Mouse (Mus musculus): ENCODE results near the gene Slc25a45. TPM values are rescaled to one million over a fixed set of nuclear protein-coding genes. Genes with fewer than 3 reads are reported as not detected.

Slc25a45 gene
- polyA plus RNA-seq, 1 experiment from 2014 or later = 1.3 TPM

DNA sequence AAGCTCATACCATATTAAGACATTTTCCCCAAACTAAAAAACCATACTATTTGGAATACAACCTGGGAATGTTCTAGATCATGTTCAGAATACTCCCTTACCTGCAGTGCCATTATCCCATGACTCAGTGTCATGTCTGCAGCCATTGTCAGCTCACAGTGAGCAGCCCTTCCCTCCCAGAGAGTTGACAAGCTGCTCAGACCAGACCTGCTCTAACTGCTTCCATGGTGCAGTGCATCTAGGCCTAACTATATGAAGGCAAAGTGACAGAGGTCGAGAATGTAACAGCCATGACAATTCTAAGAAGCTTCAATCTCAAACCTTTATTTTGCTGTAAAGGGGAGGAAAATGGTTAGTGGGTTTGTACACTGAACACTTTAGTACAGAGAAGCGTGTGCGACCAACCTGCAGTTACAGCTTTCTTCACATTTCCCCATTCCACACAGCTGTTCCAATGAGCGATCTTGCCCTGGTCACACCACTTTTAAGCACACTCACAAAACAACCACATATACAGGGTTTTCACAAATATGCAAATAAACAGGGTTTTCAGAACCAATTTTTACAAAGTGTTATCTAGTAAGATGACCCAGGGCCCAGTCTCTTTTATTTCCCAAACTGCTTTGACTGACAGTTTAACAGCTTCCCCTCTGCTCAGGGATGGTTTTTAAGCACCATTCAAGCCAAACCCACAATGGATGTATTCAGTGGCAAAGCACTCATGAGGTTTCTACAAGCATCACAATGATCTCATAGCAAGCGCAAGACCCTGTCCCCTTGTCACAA lies 35.4 kb upstream of the Slc25a45 start:
- Histone ChIP-seq H3K27ac (peak overlapping the region; percentile 59), H3K4me1 (peaks cover 68% of the 10 kb centered on the region), H3K36me3 (replicated peaks) (no peaks in the 10 kb centered on the region), H3K4me3 (replicated peaks) (no peak overlapping the region), H3K27me3 (no peaks in the 10 kb centered on the region), H3K9me3 (no peaks in the 10 kb centered on the region), H3K4me2 (0 out of 2 replicates have a peak overlapping the region, but pooled peaks have one; percentile 2), H3K9ac (no peak overlapping the region)
- WGBS = 43% methylated on average over 5 of the region's 5 CpGs
- ATAC-seq (ENCODE audit: low FRiP score) = no peak

DNA sequence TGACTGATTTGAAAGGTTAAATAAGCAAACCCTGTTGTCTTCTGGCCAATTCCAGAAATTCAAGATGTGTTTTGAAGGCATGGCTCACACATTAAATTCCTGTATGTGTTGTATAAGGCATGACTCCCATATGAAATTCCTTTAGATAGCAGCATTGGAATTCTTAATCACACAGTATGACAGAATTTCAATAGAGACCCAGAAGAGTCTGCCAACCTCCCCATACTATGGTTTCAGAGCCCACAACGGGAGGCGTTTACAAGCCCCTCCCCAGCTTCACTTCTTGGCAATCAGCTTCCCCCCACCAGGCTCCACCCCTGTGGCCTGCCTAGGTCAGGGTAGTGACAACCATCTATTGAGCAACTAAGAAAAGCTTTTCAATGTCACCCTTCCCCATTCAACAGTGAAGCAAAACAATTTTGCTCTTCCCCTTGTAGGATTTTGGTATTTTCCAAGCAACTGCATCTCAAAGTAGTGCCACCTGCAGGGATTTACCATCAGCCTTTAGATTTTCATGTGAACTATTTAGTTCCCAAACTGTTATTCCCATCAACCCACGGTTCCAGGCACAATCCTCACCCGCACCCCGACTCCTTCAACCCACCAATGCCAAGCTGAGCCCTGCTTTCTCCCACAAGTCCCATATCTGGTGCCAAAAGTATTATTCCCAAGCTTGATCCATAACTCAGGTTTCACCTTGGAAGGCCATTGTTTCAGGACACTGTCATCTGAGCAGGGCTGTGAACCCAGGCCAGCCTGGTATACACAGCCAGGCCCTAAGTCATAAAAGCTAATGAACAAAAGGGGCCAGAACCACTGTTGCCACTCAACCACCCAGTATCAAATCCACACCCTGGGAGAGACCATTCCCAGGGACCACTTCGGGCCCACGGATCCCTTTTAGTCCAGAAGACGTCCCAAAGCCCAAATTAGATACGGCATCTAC lies 34.5 kb upstream of the Slc25a45 start:
- no peak overlapping the region for H3K9ac ChIP-seq
- no peak overlapping the region for H3K4me3 ChIP-seq (replicated peaks)
- no peaks in the 10 kb centered on the region for H3K36me3 ChIP-seq (replicated peaks)
- H3K4me2 ChIP-seq = peak overlapping the region; percentile 17
- H3K27me3 ChIP-seq = no peaks in the 10 kb centered on the region
- peak overlapping the region; percentile 59 for H3K27ac ChIP-seq
- 59% methylated on average over 9 of the region's 9 CpGs for WGBS
- H3K9me3 ChIP-seq = no peaks in the 10 kb centered on the region
- peaks cover 76% of the 10 kb centered on the region for H3K4me1 ChIP-seq
- ATAC-seq (ENCODE audit: low FRiP score) = no peak

DNA sequence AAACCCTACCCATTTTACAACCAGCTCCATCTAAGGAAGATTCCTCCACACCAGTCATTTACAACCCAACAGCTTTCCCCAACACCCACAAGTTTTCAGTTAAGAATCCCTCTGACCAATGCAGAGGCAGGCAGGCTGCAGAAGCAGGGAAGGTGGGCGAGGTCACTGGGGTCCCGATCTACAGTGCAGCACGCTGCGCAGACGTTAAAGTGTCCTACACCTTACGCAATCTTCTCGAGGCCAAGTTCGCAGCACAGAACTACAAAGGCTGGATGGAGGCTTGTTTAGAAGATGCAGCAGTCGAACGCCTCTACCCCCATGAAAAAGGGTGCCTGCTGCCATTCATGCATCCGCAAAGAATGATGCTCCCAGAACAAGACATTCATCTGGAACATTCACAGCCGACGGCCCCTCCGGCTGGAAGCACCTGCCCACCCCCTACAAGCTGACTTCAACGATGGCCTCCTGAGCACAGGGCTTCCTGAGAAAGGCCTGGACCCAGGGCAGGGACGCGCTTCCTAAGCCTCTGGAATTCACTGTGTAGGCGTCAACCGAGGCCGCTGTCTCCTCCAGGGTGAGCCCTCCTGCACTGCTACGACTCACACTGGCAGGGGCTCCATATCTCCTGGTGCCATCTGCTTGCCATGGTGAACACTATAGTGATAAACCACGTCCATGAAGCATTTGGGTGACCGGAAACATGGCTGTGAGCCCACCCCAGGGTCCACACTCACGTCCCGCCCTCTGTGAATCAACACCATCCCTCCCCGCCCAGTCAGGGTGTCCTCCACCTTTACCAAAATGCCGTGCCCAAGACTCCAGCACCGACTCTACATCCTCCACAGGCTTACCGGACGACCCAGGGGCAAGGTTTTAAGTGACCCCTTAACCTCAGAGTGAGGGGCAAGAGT lies 33.6 kb upstream of the Slc25a45 start:
- Histone ChIP-seq H3K27ac (peak overlapping the region; percentile 59), H3K4me2 (peak overlapping the region; percentile 63; the same call in 1 of the 2 replicates), H3K4me3 (replicated peaks) (no peak overlapping the region), H3K36me3 (replicated peaks) (no peaks in the 10 kb centered on the region), H3K27me3 (no peaks in the 10 kb centered on the region), H3K4me1 (peaks cover 86% of the 10 kb centered on the region), H3K9me3 (no peaks in the 10 kb centered on the region), H3K9ac (no peak overlapping the region)
- no peak for ATAC-seq (ENCODE audit: low FRiP score)
- WGBS = 86% methylated on average over 30 of the region's 30 CpGs

DNA sequence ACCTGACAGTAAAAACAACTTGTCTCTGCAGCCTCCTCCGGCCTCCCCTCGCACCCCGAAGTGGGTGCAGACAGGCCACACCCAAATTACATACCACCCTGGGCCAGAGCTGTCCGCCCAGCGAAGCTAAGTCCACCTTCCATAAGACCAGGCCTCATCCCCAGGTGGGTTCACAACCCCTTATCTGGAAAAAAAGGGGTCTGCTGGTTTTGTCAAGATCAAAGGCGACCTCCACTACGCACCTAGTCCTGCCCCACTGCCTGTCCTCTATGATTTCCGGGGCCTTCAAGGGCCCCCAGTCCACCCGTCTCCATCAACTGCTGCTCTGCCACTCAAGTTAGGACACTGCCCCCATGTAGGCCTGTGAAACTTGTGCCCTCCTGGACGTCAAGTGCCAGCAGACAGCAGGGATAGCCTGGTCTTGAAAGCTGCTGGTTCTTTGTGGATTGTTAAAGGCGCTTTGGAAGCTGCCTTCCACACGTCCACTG lies 32.7 kb upstream of the Slc25a45 start:
- WGBS = 86% methylated on average over 12 of the region's 12 CpGs
- no peak overlapping the region for H3K4me3 ChIP-seq (replicated peaks)
- peaks cover 90% of the 10 kb centered on the region for H3K4me1 ChIP-seq
- no peaks in the 10 kb centered on the region for H3K36me3 ChIP-seq (replicated peaks)
- H3K27me3 ChIP-seq = no peaks in the 10 kb centered on the region
- no peaks in the 10 kb centered on the region for H3K9me3 ChIP-seq
- H3K9ac ChIP-seq = peak overlapping the region; percentile 51
- no peak for ATAC-seq (ENCODE audit: low FRiP score)
- H3K4me2 ChIP-seq = peak overlapping the region; percentile 63
- peak overlapping the region; percentile 99 for H3K27ac ChIP-seq

DNA sequence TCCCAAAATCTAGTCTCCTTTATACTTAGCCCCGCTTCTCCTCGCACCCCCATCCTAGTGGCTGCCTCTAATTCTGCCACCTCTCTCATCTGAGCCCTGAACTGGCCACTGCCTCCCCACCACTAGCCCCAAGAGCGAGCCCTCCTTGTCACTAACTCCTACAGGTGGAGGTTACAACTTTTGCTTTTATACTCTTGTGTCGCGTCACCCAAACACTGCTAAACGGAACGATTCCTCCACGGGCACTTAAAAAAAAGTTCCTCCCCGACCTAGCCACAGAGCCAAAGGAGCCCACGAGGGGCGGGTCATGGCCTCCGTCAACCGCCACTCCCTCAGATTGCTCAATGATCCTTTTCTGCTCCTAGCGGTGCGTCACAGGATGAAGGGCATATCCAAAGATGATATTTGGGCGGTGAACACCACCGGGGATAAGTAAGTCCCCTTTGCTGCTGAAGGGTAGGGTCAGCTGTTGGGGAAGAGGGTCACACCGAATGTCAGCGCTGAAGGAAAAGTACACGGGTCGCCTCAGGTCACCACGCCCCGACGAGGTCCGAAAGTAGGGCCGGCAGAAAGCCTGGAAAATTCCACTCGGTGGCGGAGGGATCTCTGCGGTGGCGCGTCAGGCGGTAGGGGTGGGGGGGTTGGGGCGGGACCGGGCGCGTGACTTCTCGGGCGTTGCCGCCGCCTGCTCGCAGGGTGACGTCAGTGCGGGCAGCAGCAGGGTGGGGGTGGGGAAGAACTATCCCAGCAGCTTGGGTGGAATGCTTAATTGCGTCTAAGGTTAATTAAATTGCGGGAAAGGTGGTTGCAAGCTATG lies 32.1 kb upstream of the Slc25a45 start:
- ATAC-seq (ENCODE audit: low FRiP score) = peak; percentile 59
- 6% methylated on average over 45 of the region's 45 CpGs for WGBS

DNA sequence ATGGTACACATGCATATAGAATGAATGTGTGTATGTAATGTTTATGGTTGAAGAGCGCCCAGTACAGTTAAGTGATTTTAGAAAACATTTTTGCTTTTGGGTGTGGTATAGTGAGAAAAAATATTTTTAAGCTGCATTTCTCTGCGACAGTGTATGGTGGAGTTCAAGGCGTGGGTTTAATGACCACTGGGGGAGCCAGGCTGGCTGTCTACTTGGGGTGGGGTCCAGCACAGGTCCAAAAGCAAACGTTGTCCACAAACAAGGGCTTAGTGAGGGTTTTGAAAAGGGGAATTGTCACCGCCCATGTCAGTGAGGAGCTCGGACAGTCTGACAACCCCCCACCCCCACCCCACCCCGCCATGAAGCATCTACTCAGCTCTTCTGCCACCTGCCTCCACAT lies 31.5 kb upstream of the Slc25a45 start:
- WGBS = under 1% methylated on average over 7 of the region's 7 CpGs
- Histone ChIP-seq H3K9me3 (no peaks in the 10 kb centered on the region), H3K27me3 (no peaks in the 10 kb centered on the region), H3K27ac (peak overlapping the region; percentile 99), H3K4me3 (replicated peaks) (peak overlapping the region; percentile 33), H3K4me2 (peak overlapping the region; percentile 63), H3K9ac (peak overlapping the region; percentile 52), H3K36me3 (replicated peaks) (no peaks in the 10 kb centered on the region), H3K4me1 (peaks cover 88% of the 10 kb centered on the region)
- no peak; the same call in 1 of the 2 replicates for ATAC-seq (ENCODE audit: low FRiP score)

More for the DNA sequence above, 32.1 kb upstream of the Slc25a45 start:
- Histone ChIP-seq H3K4me2 (peak overlapping the region; percentile 63), H3K9me3 (no peaks in the 10 kb centered on the region), H3K4me3 (replicated peaks) (peak overlapping the region; percentile 33), H3K9ac (peak overlapping the region; percentile 52), H3K27ac (peak overlapping the region; percentile 99), H3K36me3 (replicated peaks) (no peaks in the 10 kb centered on the region), H3K4me1 (peaks cover 90% of the 10 kb centered on the region), H3K27me3 (no peaks in the 10 kb centered on the region)

DNA sequence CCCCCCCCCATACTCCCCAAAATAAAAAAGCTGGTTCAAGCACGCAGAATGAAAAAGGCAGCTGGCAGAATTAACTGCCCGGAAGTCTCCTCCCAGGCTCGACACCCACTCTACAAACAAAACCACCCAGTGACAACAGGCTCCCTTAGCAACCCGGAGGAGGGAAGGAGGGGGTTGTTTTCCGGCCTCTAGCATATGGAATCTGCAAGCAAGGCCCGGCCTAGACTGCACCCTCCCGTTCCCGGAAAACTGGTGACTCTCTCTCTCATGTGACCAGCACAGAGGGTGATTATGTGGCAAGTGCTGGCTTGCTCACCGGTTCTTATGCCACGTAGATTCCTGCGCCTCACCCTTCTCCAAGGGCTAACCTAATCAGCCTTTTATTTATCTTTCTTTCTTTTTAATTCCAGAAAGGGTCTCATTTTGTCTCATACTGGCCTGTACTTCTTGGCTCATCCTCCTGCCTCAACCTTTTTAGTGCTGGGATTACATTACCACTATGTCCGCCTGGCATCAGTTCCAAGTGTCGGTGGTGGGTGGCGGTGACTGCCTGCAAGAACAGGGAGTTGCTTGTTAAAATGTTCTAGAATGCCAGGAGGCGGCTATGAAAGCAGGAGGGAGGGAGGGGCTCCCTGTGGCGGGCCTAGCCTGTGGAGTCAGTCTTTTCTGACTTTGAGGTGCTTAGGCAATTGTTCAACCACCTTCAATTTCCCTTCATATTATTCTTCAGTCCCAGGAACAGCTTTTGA lies 30.9 kb upstream of the Slc25a45 start:
- ATAC-seq (ENCODE audit: low FRiP score) = peak; percentile 85
- Histone ChIP-seq H3K27me3 (no peaks in the 10 kb centered on the region), H3K4me1 (peaks cover 87% of the 10 kb centered on the region), H3K27ac (peak overlapping the region; percentile 99), H3K36me3 (replicated peaks) (peaks cover 5% of the 10 kb centered on the region; the same call in 1 of the 2 replicates), H3K9me3 (no peaks in the 10 kb centered on the region), H3K9ac (peak overlapping the region; percentile 52), H3K4me3 (replicated peaks) (peak overlapping the region; percentile 33), H3K4me2 (peak overlapping the region; percentile 63)
- 2% methylated on average over 16 of the region's 16 CpGs for WGBS

DNA sequence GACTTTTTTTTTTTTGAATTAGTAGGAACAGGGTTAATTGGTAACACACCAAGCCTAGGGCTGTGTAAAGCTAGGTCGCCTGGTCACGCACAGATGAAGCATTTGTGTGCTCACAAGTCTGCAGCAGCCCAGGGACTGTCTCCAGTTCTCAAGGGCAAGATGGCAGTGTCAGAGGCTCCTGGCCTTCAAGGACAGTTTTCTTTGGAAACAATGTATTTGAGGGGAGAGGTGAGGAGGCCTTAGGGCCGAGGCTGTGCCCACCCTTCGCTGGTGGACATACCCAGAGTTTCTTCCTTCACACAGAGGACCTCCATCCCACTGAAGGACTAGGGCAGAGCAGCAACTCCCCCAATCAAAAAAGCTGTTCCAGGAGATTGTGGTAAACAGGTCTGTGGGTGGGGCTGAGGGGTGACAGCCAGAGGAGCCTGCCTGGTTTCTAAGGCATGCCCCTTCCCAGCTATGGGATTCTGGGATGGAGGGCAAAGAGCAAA lies 30.3 kb upstream of the Slc25a45 start:
- Histone ChIP-seq H3K27ac (peak overlapping the region; percentile 99), H3K4me2 (peak overlapping the region; percentile 63), H3K9me3 (no peaks in the 10 kb centered on the region), H3K9ac (peak overlapping the region; percentile 52), H3K36me3 (replicated peaks) (peaks cover 11% of the 10 kb centered on the region), H3K4me1 (peaks cover 81% of the 10 kb centered on the region), H3K4me3 (replicated peaks) (peak overlapping the region; percentile 33; the same call in 1 of the 2 replicates), H3K27me3 (no peaks in the 10 kb centered on the region)
- ATAC-seq (ENCODE audit: low FRiP score) = no peak
- WGBS = 34% methylated on average over 4 of the region's 4 CpGs

DNA sequence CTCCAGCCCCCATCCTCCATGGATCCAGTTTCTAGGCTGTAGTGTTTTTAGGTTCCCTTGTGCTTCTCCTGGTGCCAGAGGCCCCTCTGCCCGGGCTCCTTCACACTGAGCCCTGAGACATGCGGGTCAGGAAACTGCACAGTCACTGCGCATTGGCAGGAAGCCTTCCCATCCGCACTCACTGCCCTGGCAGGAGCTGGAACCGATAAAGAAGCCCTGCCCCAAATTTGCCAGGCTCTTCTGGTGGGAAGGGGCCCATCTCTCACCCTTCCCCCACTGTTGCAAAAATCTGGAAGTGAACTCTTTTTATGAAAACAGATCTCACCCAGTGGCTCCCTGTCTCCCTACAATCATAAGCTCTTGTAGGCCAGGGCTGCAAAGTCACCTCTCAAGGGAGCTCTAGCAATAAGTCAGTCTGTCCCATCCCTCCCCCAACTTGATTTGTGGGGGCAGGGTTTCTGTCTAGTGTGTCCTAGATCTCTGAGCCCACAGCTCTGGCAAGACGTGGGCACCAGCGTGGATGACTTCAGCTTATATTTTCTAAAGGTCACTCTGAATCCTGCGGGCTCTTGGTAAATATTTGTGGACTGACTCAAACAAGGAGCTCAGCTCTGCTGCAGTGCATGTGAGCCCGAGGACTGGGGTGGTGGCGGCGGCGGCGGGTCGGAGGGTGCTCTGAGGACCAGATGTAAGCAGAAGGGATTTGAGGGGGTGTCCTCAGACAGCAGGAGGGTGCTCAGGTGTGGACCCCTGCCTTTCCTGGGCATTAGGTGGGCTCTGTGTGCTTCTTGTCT lies 29.4 kb upstream of the Slc25a45 start:
- 68% methylated on average over 14 of the region's 14 CpGs for WGBS
- Histone ChIP-seq H3K9me3 (no peaks in the 10 kb centered on the region), H3K4me1 (peaks cover 72% of the 10 kb centered on the region), H3K27me3 (no peaks in the 10 kb centered on the region), H3K9ac (peak overlapping the region; percentile 52), H3K36me3 (replicated peaks) (peaks cover 20% of the 10 kb centered on the region), H3K4me3 (replicated peaks) (no peak overlapping the region), H3K27ac (peak overlapping the region; percentile 99), H3K4me2 (peak overlapping the region; percentile 5)
- ATAC-seq (ENCODE audit: low FRiP score) = no peak

Data from forebrain, embryonic 12.5 days (tissue).